Mouse (Mus musculus) midbrain, embryonic 12.5 days (tissue): ENCODE results near the gene Vav1. TPM values are rescaled to one million over a fixed set of nuclear protein-coding genes. Genes with fewer than 3 reads are reported as not detected.

Experiments
- ATAC-seq: fragments of 200-750 bp; cut with Nextera tagmentation; 2 replicates; pipeline ENCODE4 v1.8.0; 2017; ENCODE audit warnings: low read depth, moderate TSS enrichment, moderate library complexity; ENCODE audit not compliant: low FRiP score
- H3K27ac ChIP-seq: fragments of 300-500 bp; sonication (generic); replicated peaks from 2 replicates; pipeline ENCODE4 v1.5.1; 2016; ENCODE audit warnings: mild to moderate bottlenecking
- H3K27me3 ChIP-seq: fragments of 300-500 bp; sonication (generic); 2 replicates; pipeline ENCODE4 v1.6.1; 2016; ENCODE audit warnings: mild to moderate bottlenecking
- H3K36me3 ChIP-seq: fragments of 300-500 bp; sonication (generic); 2 replicates; pipeline ENCODE4 v1.6.1; 2016
- H3K4me1 ChIP-seq: fragments of 300-500 bp; sonication (generic); 2 replicates; pipeline ENCODE4 v1.6.1; 2016
- H3K4me2 ChIP-seq: fragments of 300-500 bp; sonication (generic); replicated peaks from 2 replicates; pipeline ENCODE4 v1.6.1; 2016; ENCODE audit warnings: mild to moderate bottlenecking, moderate library complexity
- H3K4me3 ChIP-seq: fragments of 300-500 bp; sonication (generic); 2 replicates; pipeline ENCODE4 v1.5.1; 2016; ENCODE audit warnings: mild to moderate bottlenecking
- H3K9ac ChIP-seq: fragments of 300-500 bp; sonication (generic); replicated peaks from 2 replicates; pipeline ENCODE4 v1.6.1; 2016; ENCODE audit warnings: mild to moderate bottlenecking, moderate library complexity
- H3K9me3 ChIP-seq: fragments of 300-500 bp; sonication (generic); 2 replicates; pipeline ENCODE4 v1.6.1; 2016; ENCODE audit warnings: mild to moderate bottlenecking
- WGBS: fragments of 180-500 bp; shearing (Covaris S2); methylation state at CpG from one replicate; pipeline ENCODE4 v1.1.7; 2016; 5-methylcytosine and 5-hydroxymethylcytosine counted together
- polyA plus RNA-seq: library from polyadenylated mRNA; unstranded; fragments of >200 nt; fragmentation: Nextera tagmentation; extraction: Ambion mirVana; gene quantifications from 2 replicates; pipeline ENCODE4 v1.2.1, GENCODE M21; 2016

The Vav1 gene
- polyA plus RNA-seq, 1 experiment from 2014 or later = 2.1 TPM

DNA sequence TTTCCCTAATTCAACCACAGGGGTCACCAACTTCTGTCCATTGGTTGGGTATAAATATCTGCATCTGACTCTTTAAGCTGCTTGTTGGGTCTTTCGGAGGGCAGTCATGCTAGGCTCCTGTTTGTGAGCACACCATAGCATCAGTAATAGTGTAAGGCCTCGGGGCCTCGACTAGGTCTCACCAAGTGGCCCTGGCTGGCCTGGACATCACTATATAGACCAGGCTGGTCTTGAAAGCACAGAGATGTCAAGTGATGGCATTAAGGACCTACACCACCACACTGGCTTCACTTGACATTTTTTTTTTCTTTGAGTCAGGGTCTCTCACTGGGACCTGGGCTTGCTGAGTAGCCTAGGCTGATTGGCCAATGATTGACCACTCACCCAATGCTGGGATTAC is 20.7 kb upstream of the Vav1 start:
- H3K27me3 ChIP-seq = no peaks in the 10 kb centered on the region
- no peaks in the 10 kb centered on the region for H3K4me1 ChIP-seq
- H3K4me3 ChIP-seq = no peak overlapping the region
- no peak overlapping the region for H3K27ac ChIP-seq
- no peak overlapping the region for H3K9ac ChIP-seq
- H3K36me3 ChIP-seq = peaks cover 83% of the 10 kb centered on the region
- no peaks in the 10 kb centered on the region for H3K9me3 ChIP-seq
- 90% methylated on average over 3 of the region's 3 CpGs for WGBS
- no peak for ATAC-seq
- H3K4me2 ChIP-seq = no peak overlapping the region

GRCm38 (mm10) chr17:57259742-57260141 is 19.2 kb upstream of the Vav1 start:
- H3K27me3 ChIP-seq = no peaks in the 10 kb centered on the region
- H3K36me3 ChIP-seq = peaks cover 72% of the 10 kb centered on the region
- no peak overlapping the region for H3K9ac ChIP-seq
- ATAC-seq = no peak
- H3K4me2 ChIP-seq = no peak overlapping the region
- H3K4me1 ChIP-seq = no peaks in the 10 kb centered on the region
- 95% methylated on average over 8 of the region's 8 CpGs for WGBS
- H3K9me3 ChIP-seq = no peaks in the 10 kb centered on the region
- H3K4me3 ChIP-seq = no peak overlapping the region
- H3K27ac ChIP-seq = no peak overlapping the region

DNA sequence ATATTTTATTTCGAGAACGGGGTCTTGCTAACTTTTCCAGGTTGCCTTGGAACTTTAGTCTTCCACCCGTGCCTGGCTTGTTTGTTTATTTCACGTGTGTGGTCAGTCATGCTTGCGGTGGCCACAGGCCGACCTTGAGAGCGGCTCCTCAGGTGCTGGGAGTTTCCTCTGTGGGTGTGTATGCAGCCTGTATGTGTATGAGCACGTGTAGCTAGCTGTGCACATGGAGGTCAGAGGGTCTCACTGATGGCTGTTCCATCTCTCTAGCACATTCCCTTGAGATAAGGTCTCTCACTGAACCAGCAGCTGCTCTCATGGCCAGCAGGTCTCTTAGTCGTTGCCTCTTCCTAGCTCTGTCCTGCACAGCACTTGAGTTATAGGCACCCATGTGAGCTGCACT is 18.5 kb upstream of the Vav1 start:
- Histone ChIP-seq H3K4me3 (no peak overlapping the region), H3K9me3 (no peaks in the 10 kb centered on the region), H3K4me1 (no peaks in the 10 kb centered on the region), H3K4me2 (no peak overlapping the region), H3K27me3 (no peaks in the 10 kb centered on the region), H3K36me3 (peaks cover 66% of the 10 kb centered on the region), H3K9ac (no peak overlapping the region), H3K27ac (no peak overlapping the region)
- WGBS = 93% methylated on average over 9 of the region's 9 CpGs
- no peak for ATAC-seq

DNA sequence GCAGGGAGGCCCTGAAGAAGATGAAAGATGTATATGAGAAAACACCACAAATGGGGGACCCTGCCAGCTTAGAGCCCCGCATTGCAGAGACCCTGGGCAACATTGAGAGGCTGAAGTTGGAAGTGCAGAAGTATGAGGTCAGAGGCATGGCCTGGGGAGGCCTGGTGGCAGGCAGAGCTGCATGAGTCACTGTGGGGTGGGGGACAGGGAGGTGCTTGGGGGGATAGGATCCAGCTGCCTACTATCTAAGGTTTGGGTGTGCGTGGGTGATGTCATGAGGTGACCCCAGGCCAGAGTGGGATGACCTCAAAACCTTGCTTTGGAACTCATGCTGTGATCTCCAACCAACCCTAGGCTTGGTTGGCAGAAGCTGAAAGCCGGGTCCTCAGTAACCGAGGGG is 17.6 kb upstream of the Vav1 start:
- H3K9ac ChIP-seq = no peak overlapping the region
- H3K4me3 ChIP-seq = no peak overlapping the region
- WGBS = 95% methylated on average over 4 of the region's 4 CpGs
- no peak for ATAC-seq
- H3K4me2 ChIP-seq = no peak overlapping the region
- no peaks in the 10 kb centered on the region for H3K9me3 ChIP-seq
- peaks cover 63% of the 10 kb centered on the region for H3K36me3 ChIP-seq
- no peaks in the 10 kb centered on the region for H3K27me3 ChIP-seq
- no peaks in the 10 kb centered on the region for H3K4me1 ChIP-seq
- no peak overlapping the region for H3K27ac ChIP-seq

GRCm38 (mm10) chr17:57261796-57262195 is 17.1 kb upstream of the Vav1 start:
- H3K4me2 ChIP-seq = no peak overlapping the region
- no peaks in the 10 kb centered on the region for H3K9me3 ChIP-seq
- H3K27me3 ChIP-seq = no peaks in the 10 kb centered on the region
- 60% methylated on average over 1 of the region's 1 CpGs for WGBS
- no peak overlapping the region for H3K27ac ChIP-seq
- no peak for ATAC-seq
- H3K36me3 ChIP-seq = peaks cover 59% of the 10 kb centered on the region
- H3K4me1 ChIP-seq = no peaks in the 10 kb centered on the region
- no peak overlapping the region for H3K4me3 ChIP-seq
- H3K9ac ChIP-seq = no peak overlapping the region

DNA sequence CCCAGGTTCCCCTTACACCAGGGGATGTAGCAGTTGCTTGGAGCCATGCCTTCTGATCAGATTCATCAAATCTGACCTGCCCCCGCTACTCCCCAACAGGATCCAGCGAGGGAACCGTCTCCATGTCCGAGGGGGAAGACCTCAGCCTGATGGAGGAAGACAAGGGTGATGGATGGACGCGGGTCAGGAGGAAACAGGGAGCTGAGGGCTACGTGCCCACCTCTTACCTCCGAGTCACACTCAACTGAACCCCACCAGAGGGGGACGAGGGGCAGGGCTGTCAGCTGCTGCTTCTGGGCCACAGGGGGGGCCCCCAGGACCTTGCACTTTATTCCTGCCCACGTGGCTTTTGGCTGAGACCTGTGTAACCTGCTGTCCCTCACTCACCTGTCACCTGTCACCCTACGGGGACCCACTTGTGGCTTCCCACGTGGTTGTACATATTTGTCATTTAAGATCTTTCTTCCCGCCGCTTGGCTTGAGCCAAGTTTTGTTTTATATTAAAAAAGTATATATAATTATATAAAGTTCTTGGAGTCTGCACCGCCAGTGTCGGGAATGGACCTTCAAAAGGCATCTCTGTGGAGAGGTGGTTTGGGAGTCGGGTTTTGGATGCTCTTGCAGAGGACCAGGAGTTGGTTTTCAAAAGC is 15.9 kb upstream of the Vav1 start:
- no peak overlapping the region for H3K27ac ChIP-seq
- H3K4me2 ChIP-seq = no peak overlapping the region
- no peaks in the 10 kb centered on the region for H3K4me1 ChIP-seq
- no peaks in the 10 kb centered on the region for H3K27me3 ChIP-seq
- WGBS = 92% methylated on average over 17 of the region's 17 CpGs
- no peak overlapping the region for H3K9ac ChIP-seq
- no peak overlapping the region for H3K4me3 ChIP-seq
- H3K36me3 ChIP-seq = peaks cover 49% of the 10 kb centered on the region
- no peak for ATAC-seq
- H3K9me3 ChIP-seq = no peaks in the 10 kb centered on the region

DNA sequence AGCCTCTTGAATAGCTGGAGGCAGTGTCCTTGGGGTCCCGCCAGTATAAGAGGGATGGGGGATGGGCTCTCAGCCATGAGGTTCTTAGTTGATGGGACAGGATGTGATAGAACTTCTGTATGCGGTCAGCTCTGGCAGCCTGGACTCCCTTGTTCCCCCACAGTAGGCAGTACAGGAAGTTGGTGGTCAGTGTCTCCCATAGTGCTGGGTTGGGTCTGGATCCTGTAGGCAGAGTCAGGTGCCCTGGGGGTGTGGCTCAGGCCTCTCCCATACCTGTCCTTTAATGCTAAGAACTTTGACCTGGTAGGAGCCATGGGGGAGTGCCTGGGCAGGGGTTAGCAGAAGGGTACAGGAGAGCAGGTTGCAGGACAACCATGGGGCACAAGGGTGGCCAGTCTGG is 14.7 kb upstream of the Vav1 start:
- no peaks in the 10 kb centered on the region for H3K27me3 ChIP-seq
- H3K4me1 ChIP-seq = no peaks in the 10 kb centered on the region
- peaks cover 40% of the 10 kb centered on the region for H3K36me3 ChIP-seq
- no peaks in the 10 kb centered on the region for H3K9me3 ChIP-seq
- H3K9ac ChIP-seq = no peak overlapping the region
- no peak for ATAC-seq
- H3K4me3 ChIP-seq = no peak overlapping the region
- WGBS = 76% methylated on average over 2 of the region's 2 CpGs
- H3K4me2 ChIP-seq = no peak overlapping the region
- no peak overlapping the region for H3K27ac ChIP-seq

DNA sequence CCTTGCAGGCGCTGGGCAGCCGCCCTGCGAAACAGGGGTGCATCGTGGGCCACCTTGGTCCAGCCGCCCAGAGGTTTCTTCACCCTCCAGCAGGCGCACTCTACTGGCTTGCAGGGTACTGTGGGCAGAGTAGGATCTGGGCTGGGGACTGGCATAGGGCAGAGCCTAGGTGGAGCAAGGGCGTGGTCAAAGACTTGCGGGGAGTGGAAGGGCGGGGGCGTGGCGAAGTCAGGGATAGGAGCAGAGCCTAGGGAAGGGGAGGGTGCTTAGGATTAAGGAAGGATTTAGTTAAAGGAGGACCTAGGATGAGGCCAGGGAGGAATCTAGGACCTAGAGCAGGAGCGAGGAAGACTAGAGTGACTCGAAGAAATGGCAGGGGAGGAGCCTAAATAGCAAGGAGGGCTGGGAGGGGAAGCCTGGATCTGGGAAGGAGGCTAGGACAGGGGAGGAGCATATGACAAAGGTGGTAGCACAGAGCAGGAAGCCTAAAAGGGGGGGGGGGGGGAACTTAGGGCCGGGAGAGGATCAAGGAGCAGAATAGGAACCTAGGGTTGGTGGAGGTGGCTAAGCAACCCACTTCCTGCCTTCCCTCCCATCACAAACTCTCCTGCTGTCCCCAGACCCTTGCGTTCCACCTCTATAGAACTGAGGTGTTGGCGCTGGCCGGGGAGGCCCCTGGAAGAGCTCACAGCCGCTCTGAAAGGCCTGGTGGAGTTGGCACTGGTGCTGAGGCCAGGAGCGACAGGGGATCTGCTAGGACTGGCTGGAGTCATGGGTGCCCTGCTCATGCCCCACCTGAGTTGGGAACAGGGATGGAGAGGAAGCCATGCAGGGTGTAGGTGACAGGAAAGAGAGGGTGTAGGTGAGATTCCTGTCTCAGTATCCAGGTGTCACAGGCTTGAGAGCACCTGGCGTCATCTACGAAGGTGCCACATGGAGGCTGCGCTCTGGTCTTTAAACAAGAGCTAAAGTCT is 13.6 kb upstream of the Vav1 start:
- Histone ChIP-seq H3K4me1 (no peaks in the 10 kb centered on the region), H3K27ac (no peak overlapping the region), H3K36me3 (peaks cover 34% of the 10 kb centered on the region), H3K4me2 (no peak overlapping the region), H3K27me3 (no peaks in the 10 kb centered on the region), H3K4me3 (no peak overlapping the region), H3K9ac (no peak overlapping the region), H3K9me3 (no peaks in the 10 kb centered on the region)
- WGBS = 30% methylated on average over 21 of the region's 22 CpGs
- peak; percentile 45; the same call in 1 of the 2 replicates for ATAC-seq

DNA sequence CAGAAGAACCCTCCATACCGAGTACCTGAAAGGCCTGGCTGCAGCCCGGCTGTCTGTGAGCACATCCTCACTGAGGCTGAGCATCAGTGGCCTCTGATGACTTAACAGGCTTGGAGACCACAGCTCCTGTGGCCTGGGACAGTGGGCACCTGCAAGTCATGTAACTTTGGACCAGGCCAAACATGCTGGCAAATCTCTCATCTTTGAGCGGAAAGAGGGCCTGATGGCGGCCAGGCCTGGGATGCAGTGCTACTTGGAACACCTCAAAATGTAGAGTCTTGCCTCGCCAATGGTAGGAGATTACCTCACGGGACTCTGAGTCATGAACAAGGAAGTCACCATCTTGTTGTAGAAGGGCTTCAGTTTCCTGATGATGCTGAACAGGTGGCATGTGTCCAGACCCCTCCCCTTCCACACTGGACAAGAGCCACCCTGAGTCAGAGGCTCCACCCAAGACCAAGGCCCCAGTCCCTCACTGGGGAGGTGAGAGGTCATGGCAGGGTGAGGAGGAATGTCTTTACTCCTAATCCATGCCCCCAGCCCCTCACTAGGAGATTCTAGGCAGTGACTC is 11.3 kb upstream of the Vav1 start:
- H3K27ac ChIP-seq = no peak overlapping the region
- H3K4me1 ChIP-seq = no peaks in the 10 kb centered on the region
- peaks cover 10% of the 10 kb centered on the region for H3K36me3 ChIP-seq
- peaks cover 14% of the 10 kb centered on the region for H3K27me3 ChIP-seq
- no peaks in the 10 kb centered on the region for H3K9me3 ChIP-seq
- no peak overlapping the region for H3K4me2 ChIP-seq
- no peak overlapping the region for H3K4me3 ChIP-seq
- 91% methylated on average over 6 of the region's 6 CpGs for WGBS
- ATAC-seq = no peak
- no peak overlapping the region for H3K9ac ChIP-seq

- no peaks in the 10 kb centered on the region for H3K9me3 ChIP-seq
- H3K4me3 ChIP-seq = no peak overlapping the region
- peaks cover 50% of the 10 kb centered on the region for H3K27me3 ChIP-seq
- H3K27ac ChIP-seq = no peak overlapping the region
- peaks cover 14% of the 10 kb centered on the region for H3K4me1 ChIP-seq
- no peaks in the 10 kb centered on the region for H3K36me3 ChIP-seq
- H3K4me2 ChIP-seq = no peak overlapping the region
- WGBS = 71% methylated on average over 8 of the region's 9 CpGs
- ATAC-seq = no peak
- no peak overlapping the region for H3K9ac ChIP-seq
Observed at GRCm38 (mm10) chr17:57271301-57271700, 7.6 kb upstream of the Vav1 start.

GRCm38 (mm10) chr17:57273846-57274245 is 5.1 kb upstream of the Vav1 start:
- Histone ChIP-seq H3K9me3 (no peaks in the 10 kb centered on the region), H3K27ac (no peak overlapping the region), H3K4me3 (no peak overlapping the region), H3K27me3 (peaks cover 58% of the 10 kb centered on the region), H3K4me1 (peaks cover 19% of the 10 kb centered on the region), H3K4me2 (no peak overlapping the region), H3K9ac (no peak overlapping the region), H3K36me3 (no peaks in the 10 kb centered on the region)
- 52% methylated on average over 6 of the region's 7 CpGs for WGBS
- ATAC-seq = no peak

DNA sequence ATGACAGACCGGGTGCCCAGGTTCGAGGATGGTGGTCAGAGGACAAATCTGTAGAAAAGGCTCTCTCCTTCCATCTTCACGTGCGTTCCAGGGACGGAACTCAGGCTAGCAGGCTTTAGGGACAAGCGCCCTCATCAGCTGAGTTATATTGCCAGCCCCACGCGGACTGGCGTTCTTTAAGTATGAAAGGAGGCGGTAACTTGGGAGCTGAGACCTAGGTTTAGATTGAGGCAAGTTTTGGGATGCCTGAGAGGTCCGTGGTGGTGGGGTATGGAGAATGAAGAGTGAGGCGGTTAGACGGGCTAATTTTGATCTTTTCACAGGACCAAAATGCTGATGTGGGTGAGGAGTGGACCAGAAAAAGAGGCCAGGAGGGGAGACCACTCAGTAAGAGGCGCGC is 4.2 kb upstream of the Vav1 start:
- H3K27me3 ChIP-seq = peaks cover 60% of the 10 kb centered on the region

More for the DNA sequence above, 4.2 kb upstream of the Vav1 start:
- H3K4me2 ChIP-seq = peak overlapping the region; percentile 58
- no peaks in the 10 kb centered on the region for H3K9me3 ChIP-seq
- H3K27ac ChIP-seq = no peak overlapping the region
- no peak overlapping the region for H3K9ac ChIP-seq
- ATAC-seq = no peak
- no peaks in the 10 kb centered on the region for H3K36me3 ChIP-seq
- H3K4me3 ChIP-seq = peak overlapping the region; percentile 43
- peaks cover 19% of the 10 kb centered on the region for H3K4me1 ChIP-seq
- 5% methylated on average over 15 of the region's 15 CpGs for WGBS
